Mouse (Mus musculus) erythroblast, embryonic 14.5 days (primary cell): Measurements from ENCODE around the gene Mindy1. TPM values are rescaled to one million over a fixed set of nuclear protein-coding genes. Genes with fewer than 3 reads are reported as not detected.

Experiments used
- H3K27me3 ChIP-seq: 2 replicates; pipeline ENCODE4 v1.6.1; 2012; ENCODE audit warnings: inconsistent platforms; ENCODE audit not compliant: control insufficient read depth
- H3K36me3 ChIP-seq: 2 replicates; pipeline ENCODE4 v1.6.1; 2012; ENCODE audit warnings: mild to moderate bottlenecking, inconsistent platforms; ENCODE audit not compliant: control insufficient read depth
- H3K4me1 ChIP-seq: 2 replicates; pipeline ENCODE4 v1.6.1; 2012; ENCODE audit warnings: inconsistent platforms; ENCODE audit not compliant: control insufficient read depth
- H3K4me3 ChIP-seq: replicated peaks from 2 replicates; pipeline ENCODE3; 2012; ENCODE audit warnings: moderate library complexity, mild to moderate bottlenecking, inconsistent platforms
- H3K9me3 ChIP-seq: 2 replicates; pipeline ENCODE4 v1.6.1; 2012; ENCODE audit warnings: low read length, inconsistent platforms, mixed read lengths; ENCODE audit not compliant: control insufficient read depth
- GATA1 ChIP-seq: IDR thresholded peaks from 2 replicates; pipeline ENCODE4 v1.6.1; 2012; ENCODE audit warnings: low read length, inconsistent platforms, mixed read lengths
- TAL1 ChIP-seq: IDR thresholded peaks from 3 replicates; pipeline ENCODE4 v1.6.1; 2012; ENCODE audit warnings: low read length, inconsistent platforms, mixed read lengths
- polyA plus RNA-seq: library from polyadenylated mRNA; stranded (reverse); fragments of >175 nt; gene quantifications from 2 replicates; pipeline ENCODE4 v1.2.3, GENCODE M21; 2012

Mindy1 gene
- polyA plus RNA-seq, 1 experiment: 7.1 TPM

- no peaks in the 10 kb centered on the region for H3K27me3 ChIP-seq
- TF ChIP-seq GATA1: no peak
- TF ChIP-seq TAL1: no peak
- peaks cover 34% of the 10 kb centered on the region for H3K4me1 ChIP-seq
- peaks cover 60% of the 10 kb centered on the region for H3K36me3 ChIP-seq
- H3K9me3 ChIP-seq: no peaks in the 10 kb centered on the region
- H3K4me3 ChIP-seq: no peak overlapping the region
These were observed 6.4 kb downstream of the Mindy1 start for GRCm38 (mm10) chr3:95287541-95287940.

GRCm38 (mm10) chr3:95289419-95289818 is 8.3 kb downstream of the Mindy1 start:
- Histone ChIP-seq H3K4me1 (peaks cover 25% of the 10 kb centered on the region), H3K36me3 (peaks cover 75% of the 10 kb centered on the region), H3K27me3 (no peaks in the 10 kb centered on the region), H3K9me3 (no peaks in the 10 kb centered on the region), H3K4me3 (no peak overlapping the region)
- TF ChIP-seq TAL1 (no peak), GATA1 (no peak)

- H3K4me3 ChIP-seq: no peak overlapping the region
- H3K27me3 ChIP-seq: no peaks in the 10 kb centered on the region
- TF ChIP-seq TAL1 (no peak), GATA1 (no peak)
- peaks cover 22% of the 10 kb centered on the region for H3K4me1 ChIP-seq
- H3K9me3 ChIP-seq: no peaks in the 10 kb centered on the region
- H3K36me3 ChIP-seq: peaks cover 77% of the 10 kb centered on the region
These were observed 9.0 kb downstream of the Mindy1 start for GRCm38 (mm10) chr3:95290156-95290555.

- Histone ChIP-seq H3K36me3 (peaks cover 84% of the 10 kb centered on the region), H3K27me3 (no peaks in the 10 kb centered on the region), H3K9me3 (no peaks in the 10 kb centered on the region), H3K4me1 (peaks cover 15% of the 10 kb centered on the region), H3K4me3 (no peak overlapping the region)
- TF ChIP-seq GATA1: no peak
- TF ChIP-seq TAL1: no peak
These were observed 9.9 kb downstream of the Mindy1 start for GRCm38 (mm10) chr3:95291041-95291440.

- Histone ChIP-seq H3K4me1 (peaks cover 14% of the 10 kb centered on the region), H3K27me3 (no peaks in the 10 kb centered on the region), H3K4me3 (no peak overlapping the region), H3K36me3 (peaks cover 84% of the 10 kb centered on the region), H3K9me3 (no peaks in the 10 kb centered on the region)
- TF ChIP-seq GATA1 (no peak), TAL1 (no peak)
These were observed 11.8 kb downstream of the Mindy1 start for GRCm38 (mm10) chr3:95292899-95293298.

- H3K9me3 ChIP-seq: no peaks in the 10 kb centered on the region
- peaks cover 80% of the 10 kb centered on the region for H3K36me3 ChIP-seq
- no peak overlapping the region for H3K4me3 ChIP-seq
- H3K27me3 ChIP-seq: no peaks in the 10 kb centered on the region
- peaks cover 14% of the 10 kb centered on the region for H3K4me1 ChIP-seq
- no peak for TF ChIP-seq TAL1
- TF ChIP-seq GATA1: no peak
These were observed 12.4 kb downstream of the Mindy1 start for GRCm38 (mm10) chr3:95293537-95293936.

- Histone ChIP-seq H3K36me3 (peaks cover 78% of the 10 kb centered on the region), H3K9me3 (no peaks in the 10 kb centered on the region), H3K27me3 (no peaks in the 10 kb centered on the region), H3K4me1 (peaks cover 14% of the 10 kb centered on the region), H3K4me3 (no peak overlapping the region)
- TF ChIP-seq GATA1: no peak
- TF ChIP-seq TAL1: no peak
These were observed 13.2 kb downstream of the Mindy1 start for GRCm38 (mm10) chr3:95294316-95294715.

GRCm38 (mm10) chr3:95294718-95295117 is 13.6 kb downstream of the Mindy1 start:
- peaks cover 14% of the 10 kb centered on the region for H3K4me1 ChIP-seq
- no peak for TF ChIP-seq GATA1
- no peak for TF ChIP-seq TAL1
- no peaks in the 10 kb centered on the region for H3K9me3 ChIP-seq
- H3K27me3 ChIP-seq: no peaks in the 10 kb centered on the region
- peaks cover 74% of the 10 kb centered on the region for H3K36me3 ChIP-seq
- no peak overlapping the region for H3K4me3 ChIP-seq

GRCm38 (mm10) chr3:95295321-95296102 is 14.4 kb downstream of the Mindy1 start:
- no peaks in the 10 kb centered on the region for H3K27me3 ChIP-seq
- H3K9me3 ChIP-seq: no peaks in the 10 kb centered on the region
- no peak overlapping the region for H3K4me3 ChIP-seq
- H3K36me3 ChIP-seq: peaks cover 70% of the 10 kb centered on the region
- H3K4me1 ChIP-seq: peaks cover 14% of the 10 kb centered on the region
- TF ChIP-seq TAL1 (no peak), GATA1 (no peak)

- Histone ChIP-seq H3K4me1 (peaks cover 14% of the 10 kb centered on the region), H3K9me3 (no peaks in the 10 kb centered on the region), H3K4me3 (no peak overlapping the region), H3K27me3 (no peaks in the 10 kb centered on the region), H3K36me3 (peaks cover 65% of the 10 kb centered on the region)
- TF ChIP-seq GATA1 (no peak), TAL1 (no peak)
These were observed 14.9 kb downstream of the Mindy1 start for GRCm38 (mm10) chr3:95296103-95296469.
